Mouse (Mus musculus): Measurements from ENCODE around the gene Wdr25.

- no peak for TF ChIP-seq CTCF (IDR thresholded peaks at IDR 0.05; ENCODE audit: borderline replicate concordance, control insufficient read depth, extremely low read depth, insufficient read depth, low read length, poor library complexity)
- TF ChIP-seq POLR2A (IDR thresholded peaks at IDR 0.05; ENCODE audit: control insufficient read depth, extremely low read depth, insufficient read depth, low read length, poor library complexity), result no peak
Measured at GRCm38 (mm10) chr12:108953838-108954237, 60.4 kb downstream of the Wdr25 start.

All from thymus, adult 2 months (tissue).